Mouse (Mus musculus): Measurements from ENCODE around the gene Pdgfc. TPM values are rescaled to one million over a fixed set of nuclear protein-coding genes. Genes with fewer than 3 reads are reported as not detected.
"Not testable (repeated sequence)": the region's sequence is repeated elsewhere in the genome, so short reads cannot be mapped to it uniquely, and the experiment has no call there.

Pdgfc gene
- polyA plus RNA-seq, 1 experiment: 3.0 TPM

GRCm38 (mm10) chr3:81107515-81107914, 71.3 kb downstream of the Pdgfc start:
- Histone ChIP-seq H3K4me1 (ENCODE audit: control insufficient read depth, insufficient read depth, low read length) (no peaks in the 10 kb centered on the region), H3K27me3 (ENCODE audit: control insufficient read depth, insufficient read depth, low read length) (no peaks in the 10 kb centered on the region), H3K4me3 (replicated peaks; ENCODE audit: insufficient read depth, low read depth, low read length) (no peak overlapping the region), H3K27ac (ENCODE audit: insufficient read depth, low read length) (no peak overlapping the region)
- TF ChIP-seq CTCF (IDR thresholded peaks at IDR 0.05; ENCODE audit: borderline replicate concordance, insufficient read depth, low read depth, low read length) (no peak), POLR2A (IDR thresholded peaks at IDR 0.05; ENCODE audit: borderline replicate concordance, insufficient read depth, low read length) (no peak)
- 80% methylated on average over 1 of the region's 1 CpGs for WGBS
- no peak for DNase-seq

GRCm38 (mm10) chr3:81110968-81111367, 74.8 kb downstream of the Pdgfc start:
- Histone ChIP-seq H3K4me3 (replicated peaks; ENCODE audit: insufficient read depth, low read depth, low read length) (no peak overlapping the region), H3K4me1 (ENCODE audit: control insufficient read depth, insufficient read depth, low read length) (no peaks in the 10 kb centered on the region), H3K27ac (ENCODE audit: insufficient read depth, low read length) (no peak overlapping the region), H3K27me3 (ENCODE audit: control insufficient read depth, insufficient read depth, low read length) (no peaks in the 10 kb centered on the region)
- TF ChIP-seq POLR2A (IDR thresholded peaks at IDR 0.05; ENCODE audit: borderline replicate concordance, insufficient read depth, low read length): no peak
- TF ChIP-seq CTCF (IDR thresholded peaks at IDR 0.05; ENCODE audit: borderline replicate concordance, insufficient read depth, low read depth, low read length): no peak
- WGBS: 82% methylated on average over 1 of the region's 1 CpGs
- no peak for DNase-seq

GRCm38 (mm10) chr3:81112892-81113291, 76.7 kb downstream of the Pdgfc start:
- Histone ChIP-seq H3K27ac (ENCODE audit: insufficient read depth, low read length) (no peak overlapping the region), H3K4me1 (ENCODE audit: control insufficient read depth, insufficient read depth, low read length) (no peaks in the 10 kb centered on the region), H3K27me3 (ENCODE audit: control insufficient read depth, insufficient read depth, low read length) (no peaks in the 10 kb centered on the region), H3K4me3 (replicated peaks; ENCODE audit: insufficient read depth, low read depth, low read length) (no peak overlapping the region)
- WGBS: 98% methylated on average over 3 of the region's 3 CpGs
- no peak for TF ChIP-seq CTCF (IDR thresholded peaks at IDR 0.05; ENCODE audit: borderline replicate concordance, insufficient read depth, low read depth, low read length)
- no peak for TF ChIP-seq POLR2A (IDR thresholded peaks at IDR 0.05; ENCODE audit: borderline replicate concordance, insufficient read depth, low read length)
- DNase-seq: no peak

- Histone ChIP-seq H3K4me3 (replicated peaks; ENCODE audit: insufficient read depth, low read depth, low read length) (no peak overlapping the region), H3K4me1 (ENCODE audit: control insufficient read depth, insufficient read depth, low read length) (no peaks in the 10 kb centered on the region), H3K27me3 (ENCODE audit: control insufficient read depth, insufficient read depth, low read length) (no peaks in the 10 kb centered on the region), H3K27ac (ENCODE audit: insufficient read depth, low read length) (no peak overlapping the region)
- 77% methylated on average over 1 of the region's 1 CpGs for WGBS
- TF ChIP-seq POLR2A (IDR thresholded peaks at IDR 0.05; ENCODE audit: borderline replicate concordance, insufficient read depth, low read length): no peak
- TF ChIP-seq CTCF (IDR thresholded peaks at IDR 0.05; ENCODE audit: borderline replicate concordance, insufficient read depth, low read depth, low read length): no peak
- no peak for DNase-seq
These were observed 84.4 kb downstream of the Pdgfc start for GRCm38 (mm10) chr3:81120664-81121063.

- 96% methylated on average over 1 of the region's 1 CpGs for WGBS
- no peak overlapping the region for H3K27ac ChIP-seq (ENCODE audit: insufficient read depth, low read length)
- no peaks in the 10 kb centered on the region for H3K4me1 ChIP-seq (ENCODE audit: control insufficient read depth, insufficient read depth, low read length)
- H3K27me3 ChIP-seq (ENCODE audit: control insufficient read depth, insufficient read depth, low read length): no peaks in the 10 kb centered on the region
- DNase-seq: no peak
- TF ChIP-seq POLR2A (IDR thresholded peaks at IDR 0.05; ENCODE audit: borderline replicate concordance, insufficient read depth, low read length) (no peak), CTCF (IDR thresholded peaks at IDR 0.05; ENCODE audit: borderline replicate concordance, insufficient read depth, low read depth, low read length) (no peak)
- no peak overlapping the region for H3K4me3 ChIP-seq (replicated peaks; ENCODE audit: insufficient read depth, low read depth, low read length)
These were observed 85.5 kb downstream of the Pdgfc start for GRCm38 (mm10) chr3:81121731-81122130.

- TF ChIP-seq POLR2A (IDR thresholded peaks at IDR 0.05; ENCODE audit: borderline replicate concordance, insufficient read depth, low read length) (no peak), CTCF (IDR thresholded peaks at IDR 0.05; ENCODE audit: borderline replicate concordance, insufficient read depth, low read depth, low read length) (no peak)
- Histone ChIP-seq H3K27ac (ENCODE audit: insufficient read depth, low read length) (no peak overlapping the region), H3K27me3 (ENCODE audit: control insufficient read depth, insufficient read depth, low read length) (no peaks in the 10 kb centered on the region), H3K4me3 (replicated peaks; ENCODE audit: insufficient read depth, low read depth, low read length) (no peak overlapping the region), H3K4me1 (ENCODE audit: control insufficient read depth, insufficient read depth, low read length) (no peaks in the 10 kb centered on the region)
- no peak for DNase-seq
- WGBS: 93% methylated on average over 3 of the region's 3 CpGs
These were observed 87.2 kb downstream of the Pdgfc start for GRCm38 (mm10) chr3:81123461-81123860.

GRCm38 (mm10) chr3:81127013-81127412, 90.8 kb downstream of the Pdgfc start:
- Histone ChIP-seq H3K4me1 (ENCODE audit: control insufficient read depth, insufficient read depth, low read length) (no peaks in the 10 kb centered on the region), H3K4me3 (replicated peaks; ENCODE audit: insufficient read depth, low read depth, low read length) (no peak overlapping the region), H3K27me3 (ENCODE audit: control insufficient read depth, insufficient read depth, low read length) (no peaks in the 10 kb centered on the region), H3K27ac (ENCODE audit: insufficient read depth, low read length) (no peak overlapping the region)
- WGBS: 69% methylated on average over 2 of the region's 2 CpGs
- no peak for DNase-seq
- TF ChIP-seq CTCF (IDR thresholded peaks at IDR 0.05; ENCODE audit: borderline replicate concordance, insufficient read depth, low read depth, low read length): no peak
- no peak for TF ChIP-seq POLR2A (IDR thresholded peaks at IDR 0.05; ENCODE audit: borderline replicate concordance, insufficient read depth, low read length)

GRCm38 (mm10) chr3:81136985-81137384, 100.8 kb downstream of the Pdgfc start:
- 89% methylated on average over 3 of the region's 3 CpGs for WGBS
- no peak overlapping the region for H3K4me3 ChIP-seq (replicated peaks; ENCODE audit: insufficient read depth, low read depth, low read length)
- TF ChIP-seq POLR2A (IDR thresholded peaks at IDR 0.05; ENCODE audit: borderline replicate concordance, insufficient read depth, low read length) (no peak), CTCF (IDR thresholded peaks at IDR 0.05; ENCODE audit: borderline replicate concordance, insufficient read depth, low read depth, low read length) (no peak)
- no peak for DNase-seq
- no peaks in the 10 kb centered on the region for H3K4me1 ChIP-seq (ENCODE audit: control insufficient read depth, insufficient read depth, low read length)
- no peak overlapping the region for H3K27ac ChIP-seq (ENCODE audit: insufficient read depth, low read length)
- H3K27me3 ChIP-seq (ENCODE audit: control insufficient read depth, insufficient read depth, low read length): no peaks in the 10 kb centered on the region

GRCm38 (mm10) chr3:81138030-81138429, 101.8 kb downstream of the Pdgfc start:
- not testable (repeated sequence) for H3K27ac ChIP-seq (ENCODE audit: insufficient read depth, low read length); H3K27me3 ChIP-seq (ENCODE audit: control insufficient read depth, insufficient read depth, low read length); DNase-seq; H3K4me3 ChIP-seq (replicated peaks; ENCODE audit: insufficient read depth, low read depth, low read length); H3K4me1 ChIP-seq (ENCODE audit: control insufficient read depth, insufficient read depth, low read length)
- WGBS: 18% methylated on average over 1 of the region's 1 CpGs
